Mouse (Mus musculus) gastrocnemius, adult 8-10 months (tissue): ENCODE results near the gene Fam222a. TPM values are rescaled to one million over a fixed set of nuclear protein-coding genes. Genes with fewer than 3 reads are reported as not detected.
A peak's percentile ranks its signal among the peaks of the same experiment; 100 is the strongest.

Source experiments
- DNase-seq, 2 experiments: peaks; one replicate each; pipeline ENCODE4 v3.0.0; 2022; ENCODE audit warnings: low spot score in 2 of 2
- total RNA-seq, 4 experiments: library from RNA; stranded (reverse); gene quantifications; 2 replicates each; pipeline ENCODE4 v1.2.4; 2022

Gene Fam222a
- total RNA-seq, 4 experiments from 2014 or later: 0.07 to 0.34 (median 0.30) TPM

DNA sequence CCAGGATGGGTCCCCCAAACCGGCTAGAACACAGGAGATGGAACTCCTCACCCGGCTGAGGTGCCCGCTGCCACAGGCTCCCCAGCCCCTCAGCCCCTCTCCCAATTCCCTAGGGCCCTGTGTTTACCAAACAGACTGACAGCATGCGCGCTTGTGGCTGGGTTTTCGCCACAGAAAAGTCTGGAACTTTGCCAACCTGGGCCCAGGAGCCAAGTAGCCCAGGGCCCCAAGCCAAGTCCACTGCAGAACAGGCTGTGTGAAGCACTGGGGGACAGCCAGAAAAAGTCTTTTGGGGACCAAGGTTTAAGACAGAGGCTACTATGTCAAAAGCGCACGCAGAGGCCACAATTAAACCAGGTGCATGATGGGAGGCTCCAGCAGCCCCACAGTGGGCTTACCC lies 39.8 kb downstream of the Fam222a start:
- peak; percentile 24 to 38 for DNase-seq

DNA sequence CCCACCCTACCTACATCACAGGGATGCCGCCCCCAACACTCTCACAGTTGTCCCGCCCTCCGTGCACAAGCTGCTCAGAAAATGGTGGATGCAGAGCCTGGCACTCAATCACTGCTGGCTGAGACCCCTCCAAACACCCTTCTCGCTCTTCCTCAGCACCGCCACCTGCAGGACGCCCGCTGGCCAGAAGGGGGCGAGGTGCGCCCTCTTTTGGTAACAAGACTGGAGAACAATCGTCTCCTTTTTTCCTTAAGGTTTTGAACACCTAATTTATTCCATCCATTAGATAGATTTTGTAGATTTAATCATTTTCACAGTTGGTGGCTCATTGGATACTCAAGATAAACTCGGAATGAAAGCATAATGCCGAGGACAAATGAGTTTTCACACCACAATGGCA lies 40.7 kb downstream of the Fam222a start:
- DNase-seq: peak; percentile 47 to 54

DNA sequence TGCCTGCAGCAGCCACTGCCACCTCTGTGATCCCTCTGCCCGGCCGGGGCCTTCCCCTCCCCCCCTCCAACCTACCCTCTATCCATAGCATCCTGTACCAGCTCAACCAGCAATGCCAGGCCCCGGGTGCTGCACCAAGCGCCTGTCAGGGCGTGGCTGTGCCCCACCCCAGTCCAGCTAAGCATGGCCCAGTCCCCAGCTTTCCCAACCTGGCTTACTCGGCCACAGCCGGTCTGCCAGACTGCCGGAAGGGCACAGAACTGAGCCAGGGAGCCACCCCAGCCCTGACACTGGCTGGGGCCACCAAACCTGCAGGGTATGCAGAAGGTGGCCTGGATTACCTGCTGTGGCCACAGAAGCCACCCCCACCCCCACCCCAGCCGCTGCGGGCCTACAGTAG lies 43.4 kb downstream of the Fam222a start:
- DNase-seq: no peak

DNA sequence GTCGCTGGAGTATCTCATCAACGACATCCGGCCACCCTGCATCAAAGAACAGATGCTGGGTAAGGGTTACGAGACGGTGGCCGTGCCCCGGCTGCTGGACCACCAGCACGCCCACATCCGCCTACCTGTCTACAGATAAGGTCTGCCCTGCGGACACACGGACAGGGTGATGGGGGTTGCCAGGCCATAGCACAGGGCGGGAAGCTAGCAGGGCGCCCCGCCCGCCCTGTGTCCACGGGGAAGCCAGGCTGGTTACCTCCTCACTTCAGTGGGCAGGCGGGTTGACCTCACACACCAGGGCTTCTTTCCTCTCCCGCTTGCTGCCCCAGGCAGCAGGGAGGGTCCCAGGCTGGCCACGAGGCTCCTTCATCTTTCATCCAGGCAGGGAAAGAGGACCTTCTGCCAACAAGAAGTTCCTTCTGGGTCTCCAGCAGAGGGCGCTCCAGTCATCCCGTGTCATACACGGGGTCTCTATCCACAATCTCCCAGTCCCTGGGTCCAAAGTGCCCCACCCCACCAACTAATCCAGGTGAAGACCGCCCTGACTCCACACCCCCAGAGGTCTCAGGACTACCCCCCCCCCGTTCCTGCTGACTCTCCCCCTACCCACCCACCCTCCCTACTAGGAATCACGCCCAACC lies 44.3 kb downstream of the Fam222a start:
- no peak for DNase-seq

DNA sequence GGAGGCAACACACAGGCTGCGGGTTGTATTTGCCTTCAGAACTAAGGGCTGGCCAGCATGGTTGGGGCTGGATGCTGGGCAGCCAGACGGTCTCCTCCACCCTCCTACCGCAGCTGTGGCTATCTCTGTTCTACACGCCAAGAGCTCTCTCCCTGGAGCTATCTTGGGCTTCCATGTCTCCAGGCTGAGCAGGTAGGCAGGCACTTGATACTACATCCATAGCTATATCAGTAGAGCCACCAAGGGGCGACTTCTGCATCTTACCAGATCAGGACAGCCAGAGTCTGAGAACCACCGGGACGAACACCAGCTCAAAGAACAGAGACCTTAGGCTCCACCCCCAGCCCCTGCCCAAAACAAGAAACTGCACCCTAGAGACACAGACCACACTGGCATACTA lies 47.0 kb downstream of the Fam222a start:
- DNase-seq: no peak

DNA sequence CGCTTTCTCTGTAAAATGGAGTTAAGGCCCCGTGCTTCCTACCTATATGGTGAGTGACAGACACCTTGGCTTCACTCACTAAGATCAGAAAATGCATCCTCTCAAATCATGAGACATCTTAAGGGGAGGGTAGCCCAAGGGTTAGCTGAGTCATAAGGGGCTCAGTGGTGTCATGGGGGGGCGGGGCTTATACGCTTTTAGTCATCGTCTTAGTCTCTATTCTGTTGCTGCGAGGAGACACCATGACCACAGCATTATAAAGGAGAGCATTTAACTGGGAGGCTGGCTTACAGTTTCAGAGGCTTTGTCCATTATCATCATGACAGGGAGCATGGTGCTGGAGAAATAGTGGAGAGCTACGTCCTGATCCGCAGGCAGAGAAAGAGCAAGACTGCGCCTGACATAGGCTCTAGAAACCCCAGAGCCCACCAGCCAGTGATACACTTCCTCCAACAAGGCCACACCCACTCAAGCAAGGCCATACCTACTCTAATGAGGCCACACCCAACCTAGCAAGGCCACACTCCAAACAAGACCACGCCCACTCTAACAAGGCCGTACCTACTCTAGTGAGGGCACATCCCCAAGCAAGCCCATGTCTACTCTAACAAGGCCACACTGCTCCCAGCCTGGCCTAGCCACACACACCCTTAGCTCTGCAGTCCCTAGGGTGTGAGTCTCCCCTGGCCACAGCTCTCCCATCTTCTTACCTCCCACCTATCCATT lies 48.7 kb downstream of the Fam222a start:
- DNase-seq: no peak

DNA sequence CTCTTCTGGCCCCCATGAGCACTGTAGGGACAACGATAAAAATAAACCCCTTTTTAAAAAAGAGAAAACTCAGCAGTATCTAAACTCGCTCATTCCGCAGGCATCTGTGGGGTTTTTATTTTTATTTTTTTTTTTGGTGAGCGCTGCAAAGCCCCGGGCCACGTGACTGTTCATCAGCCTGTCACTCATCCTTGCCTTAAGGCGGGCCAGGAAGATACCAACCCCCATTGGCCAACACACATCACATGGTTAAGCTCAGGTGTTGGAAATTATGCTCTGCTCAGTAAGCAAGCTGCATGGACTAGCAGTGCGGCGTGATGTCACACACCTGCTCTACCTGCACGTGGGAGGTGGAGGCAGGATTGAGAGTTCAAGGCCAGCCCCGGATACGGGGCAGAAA lies 50.0 kb downstream of the Fam222a start:
- no peak for DNase-seq

DNA sequence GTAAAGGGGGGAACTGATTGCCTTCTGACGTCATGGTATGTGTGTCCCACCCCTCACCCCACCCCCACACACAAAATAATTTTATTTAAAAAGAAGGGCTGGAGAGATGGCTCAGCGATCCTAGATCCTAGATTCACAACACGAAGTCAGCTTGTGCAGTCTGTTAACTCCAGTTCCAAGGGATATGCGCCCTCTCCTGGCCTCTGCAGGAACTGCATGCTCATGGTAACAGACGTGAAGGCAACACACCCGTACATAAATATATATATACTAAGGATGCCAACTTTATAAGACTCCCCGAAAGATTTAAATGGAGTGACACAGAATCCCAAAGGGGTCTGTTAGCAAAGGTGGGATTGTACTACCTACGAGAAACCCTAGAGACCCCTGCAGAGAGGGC lies 51.0 kb downstream of the Fam222a start:
- DNase-seq: peak in 1 of 2 experiments; percentile 36

DNA sequence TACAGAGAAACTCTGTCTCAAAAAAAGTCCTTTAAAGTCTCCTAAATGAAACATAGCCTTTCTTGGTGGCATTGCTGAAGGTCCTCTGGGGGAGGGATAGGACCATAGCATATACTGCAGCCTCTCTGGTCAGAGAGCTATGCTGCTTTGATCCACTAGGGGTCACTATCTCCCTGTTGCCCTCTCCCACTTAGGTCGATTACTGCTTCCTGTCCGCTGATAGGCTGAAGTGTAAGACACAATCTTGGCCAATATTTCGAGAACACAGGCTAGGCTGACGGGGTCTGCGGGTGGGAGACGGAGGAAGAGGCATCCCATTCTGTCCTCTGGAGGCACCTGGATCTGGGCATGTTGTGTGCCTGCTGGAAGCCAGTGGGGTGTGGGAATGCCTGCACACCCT lies 52.5 kb downstream of the Fam222a start:
- no peak for DNase-seq

DNA sequence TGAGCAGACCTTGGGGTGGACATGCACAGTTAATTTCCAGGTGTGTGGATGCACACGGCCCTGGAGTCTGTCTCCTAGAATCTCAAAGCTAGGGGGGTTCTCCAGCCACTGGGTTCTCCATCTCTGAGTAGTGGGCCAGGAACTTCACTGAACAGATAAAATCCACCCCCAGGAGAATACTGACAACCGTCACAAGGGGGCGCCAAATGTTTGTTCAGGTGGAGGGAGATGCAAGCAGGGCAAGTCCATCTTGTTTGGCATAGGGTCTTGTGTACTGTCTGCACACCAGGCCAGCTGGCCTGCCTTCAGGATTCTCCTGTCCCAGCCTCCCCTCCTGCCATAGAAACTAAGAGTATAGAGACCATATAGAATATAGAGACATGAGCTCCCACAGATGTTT lies 57.8 kb downstream of the Fam222a start:
- DNase-seq: no peak

DNA sequence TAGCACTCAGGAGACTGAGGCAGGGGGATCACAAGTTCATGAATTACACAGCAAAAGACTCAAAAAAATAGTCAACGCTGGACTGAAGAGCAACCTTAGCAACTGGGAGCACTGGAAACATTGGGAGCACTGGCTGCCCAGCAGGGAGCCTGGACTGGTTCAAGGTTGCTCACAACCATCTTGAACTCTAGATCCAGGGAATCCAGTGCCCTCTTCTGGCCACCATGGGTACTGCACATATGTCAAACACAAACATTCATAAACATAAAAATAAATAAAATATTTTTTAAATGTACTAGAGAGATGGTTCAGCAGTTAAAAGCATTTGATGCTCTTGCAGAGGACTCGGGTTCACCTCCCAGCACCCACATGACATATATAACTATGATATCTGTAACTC lies 63.5 kb downstream of the Fam222a start:
- no peak for DNase-seq

DNA sequence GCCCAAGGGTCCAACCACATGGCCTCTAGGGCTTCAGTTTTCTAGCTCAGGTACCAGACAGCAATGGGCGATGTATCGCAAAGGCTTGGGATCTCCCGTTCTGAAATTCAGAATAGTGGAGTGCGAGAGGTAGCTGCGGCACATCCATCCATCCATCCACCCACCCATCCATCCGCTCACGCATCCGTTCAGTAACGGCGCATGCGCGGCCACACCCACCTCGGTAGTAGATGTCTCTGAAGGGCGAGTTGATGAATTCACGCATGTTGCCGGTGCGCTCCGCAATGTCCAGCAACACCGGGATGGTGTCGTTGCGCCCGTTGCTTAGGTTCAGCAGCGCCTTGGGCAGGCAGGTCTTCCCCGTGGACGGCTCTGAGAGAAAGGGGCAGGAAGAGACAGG lies 68.3 kb downstream of the Fam222a start:
- DNase-seq: no peak

DNA sequence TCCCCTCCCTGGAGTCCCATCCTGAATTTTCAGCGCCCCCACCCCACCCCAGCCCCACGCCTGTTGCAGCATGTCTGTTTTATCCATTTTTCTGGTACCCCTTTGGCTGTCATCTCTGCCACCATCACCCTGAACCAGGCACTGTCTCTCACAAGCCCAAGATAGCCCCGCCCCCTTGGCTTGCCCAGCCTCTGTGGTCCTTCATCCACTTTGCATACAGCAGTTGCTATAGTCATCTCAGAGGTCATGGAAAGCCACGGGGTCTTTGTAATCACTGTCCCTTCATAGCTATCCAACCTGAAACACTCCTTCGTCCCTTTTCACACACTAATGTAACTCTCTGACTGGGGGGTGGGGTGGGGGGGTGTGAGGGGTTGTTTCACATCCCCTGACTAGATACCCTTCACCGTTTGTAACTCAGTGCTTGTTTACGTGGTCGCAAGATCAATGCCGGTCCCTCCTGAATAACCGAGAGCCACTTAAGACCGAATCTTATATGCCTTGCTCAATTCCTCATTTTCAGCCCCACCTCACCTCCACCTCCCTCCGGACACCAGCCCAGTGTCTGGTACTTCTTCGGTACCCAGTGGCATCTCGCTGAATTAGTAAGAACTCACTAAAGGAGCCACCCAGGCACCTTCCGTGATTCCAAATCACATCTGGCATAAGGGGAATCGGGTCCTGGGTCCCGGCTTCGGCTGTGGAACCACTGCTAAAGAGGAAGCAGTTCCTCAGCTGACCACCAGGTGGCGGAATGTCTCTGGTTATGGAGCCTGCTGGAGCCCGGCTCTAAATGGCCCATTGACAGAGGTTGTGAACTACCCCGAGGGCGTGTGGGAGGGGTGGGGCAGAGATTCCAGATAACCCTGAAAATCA lies 71.2 kb downstream of the Fam222a start:
- peak; percentile 78 to 80 for DNase-seq

DNA sequence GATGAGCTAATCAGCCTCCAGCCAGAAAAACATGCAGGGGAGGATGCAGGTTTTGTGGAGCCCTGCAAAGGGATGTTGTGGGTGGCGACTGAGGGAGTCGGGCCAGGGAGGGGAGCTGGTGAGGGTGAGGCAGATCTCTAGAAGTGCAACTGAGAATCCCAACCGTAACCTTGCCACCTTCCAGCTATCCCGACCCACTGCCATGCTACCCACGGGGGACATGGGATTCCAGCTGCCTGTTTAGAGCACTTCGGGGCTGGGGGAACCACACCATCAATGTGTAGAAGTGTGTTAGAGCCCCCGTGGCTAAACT lies 71.8 kb downstream of the Fam222a start:
- DNase-seq: no peak

DNA sequence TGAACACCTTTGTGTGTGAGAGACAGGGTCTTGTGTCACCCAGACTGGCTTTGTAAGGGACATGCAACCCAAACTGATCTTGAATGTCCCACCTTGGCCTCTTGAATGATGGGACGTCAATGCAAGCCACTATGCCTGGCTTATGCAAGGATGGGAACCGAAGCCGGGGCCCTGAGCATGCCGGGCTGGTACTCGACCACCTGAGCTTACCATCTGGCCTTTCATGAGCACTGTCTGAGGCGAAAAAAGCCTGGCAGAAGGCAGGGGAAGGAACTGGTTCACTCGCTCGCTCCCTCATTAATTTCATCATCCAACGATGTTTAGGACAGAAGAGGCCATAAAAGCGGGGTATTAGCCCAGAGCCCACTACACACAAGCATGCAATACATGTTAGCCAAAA lies 73.0 kb downstream of the Fam222a start:
- DNase-seq: no peak

DNA sequence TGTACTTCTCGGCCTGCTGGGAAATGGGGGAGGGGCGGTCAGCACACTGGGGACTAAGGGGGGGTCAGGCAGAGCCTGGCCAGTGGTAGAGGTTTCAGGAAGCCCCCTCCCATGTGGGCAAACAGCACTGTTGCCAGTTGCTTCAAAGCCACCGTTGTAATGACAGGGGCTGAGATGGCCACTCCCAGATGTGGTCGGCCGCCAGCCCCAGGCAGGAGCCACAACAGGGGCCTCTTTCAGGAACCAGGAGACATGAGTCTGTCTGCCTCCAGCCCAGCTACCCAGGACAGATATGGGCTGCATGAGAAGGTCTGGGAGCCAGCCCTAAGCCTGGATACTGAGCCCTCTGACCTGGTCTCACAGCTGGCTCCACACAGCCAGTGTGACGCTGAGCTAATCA lies 77.1 kb downstream of the Fam222a start:
- DNase-seq: no peak

DNA sequence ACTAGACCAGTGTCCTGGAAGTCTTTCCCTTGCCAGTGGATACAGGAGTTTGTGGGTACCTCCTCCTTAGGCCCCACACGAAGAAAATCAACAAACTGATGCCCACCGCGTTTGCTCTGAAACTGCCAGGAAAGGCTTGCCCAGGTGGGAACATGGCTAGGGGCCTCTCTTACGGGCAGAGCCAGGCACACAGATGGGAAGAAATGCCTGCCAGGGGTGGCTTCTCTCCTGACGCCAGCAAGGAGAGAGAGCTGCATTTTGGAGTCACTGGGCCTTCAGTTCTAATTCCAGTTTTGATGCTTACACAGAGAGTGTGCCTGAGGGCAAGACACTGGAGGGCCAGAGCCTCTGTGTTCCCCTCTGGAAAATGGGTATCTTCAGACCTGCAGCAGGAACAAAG lies 78.1 kb downstream of the Fam222a start:
- no peak for DNase-seq

DNA sequence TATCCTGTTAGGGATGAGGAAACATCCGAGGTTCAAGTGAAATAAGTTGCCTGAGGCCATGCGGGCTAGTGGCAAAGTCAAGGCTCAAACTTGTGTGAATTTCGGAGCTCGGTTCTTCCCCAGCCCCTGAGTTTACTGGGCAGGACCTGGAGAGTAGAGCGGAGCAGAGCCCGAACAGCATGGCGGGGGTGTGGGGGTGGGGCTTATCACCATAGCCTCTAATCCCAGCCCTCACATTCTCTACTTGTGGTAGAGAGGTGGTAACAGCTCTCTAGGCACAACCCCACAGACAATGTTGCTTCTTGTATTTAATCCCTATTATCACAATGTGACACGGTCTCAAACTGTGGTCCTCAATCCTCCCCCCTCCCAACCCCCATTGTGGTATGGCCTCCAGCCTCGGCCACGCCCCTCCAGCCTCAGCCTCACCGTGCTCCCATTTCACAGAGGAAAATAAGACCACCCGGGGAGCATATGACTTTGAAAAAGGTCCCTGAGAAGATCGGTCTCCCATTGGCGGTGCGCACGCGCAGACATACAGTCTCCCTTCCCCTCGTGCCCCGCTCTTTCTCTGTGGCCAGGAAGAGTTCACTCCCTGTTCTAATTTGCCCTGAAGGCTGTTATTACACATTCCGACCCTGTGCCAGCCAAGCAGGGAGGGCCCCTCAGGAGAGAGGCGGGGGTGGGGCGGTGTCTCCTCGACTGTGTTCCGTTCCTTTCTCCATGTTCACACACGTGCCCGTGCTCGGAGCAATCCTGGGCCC lies 79.6 kb downstream of the Fam222a start:
- DNase-seq: no peak

DNA sequence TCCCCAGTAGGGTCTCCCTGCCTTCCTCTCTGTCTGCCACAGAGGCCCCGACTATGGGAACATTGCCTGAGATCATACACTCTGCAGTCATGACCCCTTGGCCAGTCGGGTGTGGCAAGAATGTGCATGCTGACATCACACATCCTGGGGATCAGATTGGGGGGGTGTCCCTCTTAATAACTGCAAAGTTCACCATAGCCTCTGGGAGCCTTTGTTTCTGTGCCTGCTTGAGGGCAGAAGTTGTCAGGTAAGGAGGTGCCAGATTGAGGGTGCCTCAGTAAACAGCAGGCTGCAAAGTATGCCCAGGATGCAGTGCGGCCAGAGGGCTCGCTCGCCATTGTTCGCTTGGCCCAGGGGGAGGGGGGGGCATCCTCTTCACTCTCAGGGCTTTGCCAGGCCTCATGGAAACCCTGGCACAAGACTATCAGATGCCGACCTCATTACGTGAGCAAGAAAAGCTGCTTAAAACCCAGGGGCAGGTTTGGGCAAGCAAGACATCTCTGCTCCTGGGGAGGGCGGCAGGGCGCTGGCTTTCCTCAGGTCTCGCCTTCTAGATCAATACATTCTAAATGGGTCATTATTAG lies 81.0 kb downstream of the Fam222a start:
- no peak for DNase-seq

DNA sequence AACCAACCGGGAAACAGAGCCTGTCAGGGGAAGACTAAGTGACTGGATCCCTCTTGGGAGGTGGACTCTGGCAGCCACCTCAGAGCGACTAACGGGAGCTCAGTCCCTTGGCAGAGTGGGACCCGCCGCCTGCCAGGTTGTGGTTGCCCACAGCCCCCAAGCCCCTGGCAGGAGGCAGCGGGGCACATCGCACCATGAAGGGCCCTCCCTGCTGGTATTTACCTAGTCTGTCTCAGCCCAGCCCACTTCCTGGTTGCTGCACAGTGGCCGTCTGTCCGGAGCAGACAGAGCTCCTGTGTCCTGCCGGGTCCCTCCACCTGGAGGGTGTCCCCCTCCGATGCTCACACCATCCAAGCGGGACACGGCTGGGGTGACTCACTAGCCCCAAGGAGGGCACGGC lies 83.2 kb downstream of the Fam222a start:
- no peak for DNase-seq

DNA sequence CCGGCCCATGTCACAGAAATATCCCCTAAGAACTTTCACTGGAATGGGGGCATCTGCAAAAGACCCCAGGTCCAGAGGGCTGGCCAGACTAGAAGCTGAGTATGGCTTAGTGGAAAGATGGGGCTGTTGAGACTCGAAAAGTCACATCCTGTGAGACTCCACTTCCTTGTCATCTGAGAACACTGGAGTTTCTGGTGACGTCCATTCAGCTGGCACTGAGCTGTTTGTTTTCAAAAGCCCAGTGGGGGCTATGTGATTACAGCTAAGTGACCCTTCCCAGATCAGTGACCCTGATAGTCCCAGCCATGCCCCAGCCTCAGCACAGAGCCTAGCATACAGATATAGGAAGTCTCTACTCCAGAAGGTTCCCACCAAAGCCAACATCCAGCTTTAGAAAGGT lies 83.6 kb downstream of the Fam222a start:
- DNase-seq: no peak
